Mouse (Mus musculus) embryo, embryonic 10.5 days (tissue): ENCODE data around the gene Syk.

Experiments used
- DNase-seq: peaks from one replicate; pipeline ENCODE4 v3.0.0-alpha.2; 2015; ENCODE audit warnings: low spot score

Gene Syk

GRCm38 (mm10) chr13:52569194-52569769 lies 13.7 kb upstream of the Syk start:
- DNase-seq: no peak

GRCm38 (mm10) chr13:52570276-52570675 lies 12.7 kb upstream of the Syk start:
- DNase-seq: no peak

GRCm38 (mm10) chr13:52571591-52572384 lies 11.2 kb upstream of the Syk start:
- DNase-seq: no peak

- no peak for DNase-seq
Measured at GRCm38 (mm10) chr13:52572451-52573446, 10.2 kb upstream of the Syk start.

GRCm38 (mm10) chr13:52574311-52574710 lies 8.7 kb upstream of the Syk start:
- no peak for DNase-seq

GRCm38 (mm10) chr13:52575483-52575882 lies 7.5 kb upstream of the Syk start:
- no peak for DNase-seq

GRCm38 (mm10) chr13:52576021-52576614 lies 6.9 kb upstream of the Syk start:
- no peak for DNase-seq

GRCm38 (mm10) chr13:52576841-52577240 lies 6.1 kb upstream of the Syk start:
- DNase-seq: no peak

- no peak for DNase-seq
Measured at GRCm38 (mm10) chr13:52577326-52577920, 5.5 kb upstream of the Syk start.

GRCm38 (mm10) chr13:52577939-52578338 lies 5.0 kb upstream of the Syk start:
- no peak for DNase-seq

- no peak for DNase-seq
Measured at GRCm38 (mm10) chr13:52578776-52579175, 4.2 kb upstream of the Syk start.

- DNase-seq: peak; percentile 28
Measured at GRCm38 (mm10) chr13:52582506-52582877, 481 bp upstream of the Syk start.

- no peak for DNase-seq
Measured at GRCm38 (mm10) chr13:52583943-52584562, 1.1 kb downstream of the Syk start.

GRCm38 (mm10) chr13:52584654-52585455 lies 1.9 kb downstream of the Syk start:
- peak; percentile 60 for DNase-seq

GRCm38 (mm10) chr13:52587761-52588160 lies 4.8 kb downstream of the Syk start:
- DNase-seq: no peak

GRCm38 (mm10) chr13:52589043-52589442 lies 6.1 kb downstream of the Syk start:
- DNase-seq: no peak

- DNase-seq: no peak
Measured at GRCm38 (mm10) chr13:52591831-52592230, 8.9 kb downstream of the Syk start.

- DNase-seq: no peak
Measured at GRCm38 (mm10) chr13:52596692-52597091, 13.7 kb downstream of the Syk start.

- no peak for DNase-seq
Measured at GRCm38 (mm10) chr13:52597092-52597678, 14.2 kb downstream of the Syk start.

GRCm38 (mm10) chr13:52598233-52598632 lies 15.3 kb downstream of the Syk start:
- no peak for DNase-seq
